Mouse (Mus musculus) CH12.LX (cell line): Measurements from ENCODE around the gene Oxt.

ENCODE experiments used
- CHD2 ChIP-seq: IDR thresholded peaks from 2 replicates; pipeline ENCODE4 v1.6.1; 2011; ENCODE audit warnings: low read length, improper control_type of control experiment
- CTCF ChIP-seq, 2 experiments: IDR thresholded peaks in 1 of 2; conservative IDR thresholded peaks in 1 of 2; 2 replicates each; pipeline ENCODE4 v1.5.1; 2011 to 2012; ENCODE audit warnings: low read depth in 2 of 2, low read length in 2 of 2, improper control_type of control experiment in 1 of 2, inconsistent platforms in 1 of 2, mild to moderate bottlenecking in 1 of 2, moderate library complexity in 1 of 2
- E2F4 ChIP-seq: IDR thresholded peaks from 2 replicates; pipeline ENCODE4 v1.6.1; 2011; ENCODE audit warnings: low read depth, low read length, improper control_type of control experiment; ENCODE audit not compliant: insufficient replicate concordance
- ELF1 ChIP-seq: IDR thresholded peaks from 2 replicates; pipeline ENCODE4 v1.6.1; 2014; ENCODE audit warnings: low read depth, mild to moderate bottlenecking, inconsistent platforms, low read length, improper control_type of control experiment
- EP300 ChIP-seq: IDR thresholded peaks from 2 replicates; pipeline ENCODE4 v1.6.1; 2011; ENCODE audit warnings: low read length, improper control_type of control experiment
- HCFC1 ChIP-seq: IDR thresholded peaks from 2 replicates; pipeline ENCODE4 v1.6.1; 2012; ENCODE audit warnings: low read depth, mild to moderate bottlenecking, inconsistent platforms, low read length, improper control_type of control experiment
- KAT2A ChIP-seq: IDR thresholded peaks from 2 replicates; pipeline ENCODE4 v1.6.1; 2012; ENCODE audit warnings: low read length, improper control_type of control experiment, inconsistent platforms; ENCODE audit not compliant: insufficient replicate concordance
- POLR2A ChIP-seq: IDR thresholded peaks from 2 replicates; pipeline ENCODE4 v1.6.1; 2011; ENCODE audit warnings: low read depth, mild to moderate bottlenecking, improper control_type of control experiment, low read length
- RAD21 ChIP-seq: IDR thresholded peaks from 2 replicates; pipeline ENCODE4 v1.6.1; 2011; ENCODE audit warnings: low read depth, mild to moderate bottlenecking, low read length, improper control_type of control experiment, moderate library complexity
- SMC3 ChIP-seq: IDR thresholded peaks from 2 replicates; pipeline ENCODE4 v1.6.1; 2011; ENCODE audit warnings: low read depth, low read length, improper control_type of control experiment

DNA sequence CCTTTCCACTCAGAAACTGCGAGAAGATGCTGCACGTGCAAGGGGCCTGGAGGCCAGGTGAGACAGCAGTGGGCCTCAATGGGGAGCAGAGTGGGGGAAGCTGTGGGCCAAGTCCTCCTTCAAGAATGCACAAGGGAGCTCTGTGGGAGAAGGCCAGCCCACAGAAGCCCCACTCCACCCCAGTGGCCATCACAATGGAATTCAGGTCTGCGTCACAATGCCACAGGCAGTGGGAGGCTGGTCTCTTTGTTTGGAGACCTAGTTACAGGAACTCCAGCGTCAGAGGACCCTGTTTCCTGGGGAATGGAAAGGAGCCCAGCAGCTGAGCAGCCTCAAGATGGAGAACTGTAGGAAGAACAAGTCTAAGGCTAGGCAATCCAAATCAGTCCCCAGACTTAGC lies 13.2 kb downstream of the Oxt start:
- TF ChIP-seq E2F4 (no peak), ELF1 (no peak), POLR2A (no peak), KAT2A (no peak), SMC3 (no peak), RAD21 (no peak), CTCF (conservative IDR thresholded peaks at IDR 0.05 in 1 of 2, IDR thresholded peaks at IDR 0.05 in 1 of 2; ENCODE audit: low read depth in 2 of 2, low read length in 2 of 2) (no peak), CHD2 (no peak), HCFC1 (no peak), EP300 (no peak)
